Mouse (Mus musculus): ENCODE measurements around the gene Il3ra. TPM values are rescaled to one million over a fixed set of nuclear protein-coding genes. Genes with fewer than 3 reads are reported as not detected.

Il3ra gene
- polyA plus RNA-seq, 1 experiment: 56.9 TPM

DNA sequence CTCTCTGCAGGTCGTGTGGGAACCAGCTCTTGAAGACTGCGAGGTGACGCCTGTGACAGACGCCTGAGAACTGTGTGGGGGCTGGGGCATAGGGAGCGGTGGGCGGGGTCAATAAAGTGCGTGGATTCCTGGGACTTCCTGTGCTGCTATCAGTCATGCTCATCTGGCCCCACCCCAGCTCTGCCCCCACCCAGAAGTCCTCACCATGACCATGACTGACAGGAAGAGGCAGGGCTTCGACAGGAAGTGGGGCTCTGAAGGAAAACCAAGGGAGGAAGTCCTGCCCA, 9.2 kb downstream of the Il3ra start:
- no peak overlapping the region for H3K4me3 ChIP-seq (ENCODE audit: extremely low read depth, insufficient read depth, insufficient read length)
- no peaks in the 10 kb centered on the region for H3K27me3 ChIP-seq (ENCODE audit: control insufficient read depth, insufficient read depth, low read length)
- no peak for TF ChIP-seq CTCF (IDR thresholded peaks at IDR 0.05; ENCODE audit: extremely low read depth, insufficient read depth, insufficient read length, insufficient replicate concordance)
- TF ChIP-seq POLR2A (IDR thresholded peaks at IDR 0.05; ENCODE audit: low read depth, low read length): no peak
- H3K36me3 ChIP-seq (ENCODE audit: control insufficient read depth, insufficient read depth, low read length): no peaks in the 10 kb centered on the region
- no peak overlapping the region for H3K27ac ChIP-seq (ENCODE audit: insufficient read depth, low read length)
- no peak for DNase-seq (ENCODE audit: low read depth in 1 of 2, low spot score in 2 of 2)
- H3K4me1 ChIP-seq (ENCODE audit: control insufficient read depth, insufficient read depth, insufficient read length): no peaks in the 10 kb centered on the region
- 93% methylated on average over 8 of the region's 8 CpGs for WGBS

DNA sequence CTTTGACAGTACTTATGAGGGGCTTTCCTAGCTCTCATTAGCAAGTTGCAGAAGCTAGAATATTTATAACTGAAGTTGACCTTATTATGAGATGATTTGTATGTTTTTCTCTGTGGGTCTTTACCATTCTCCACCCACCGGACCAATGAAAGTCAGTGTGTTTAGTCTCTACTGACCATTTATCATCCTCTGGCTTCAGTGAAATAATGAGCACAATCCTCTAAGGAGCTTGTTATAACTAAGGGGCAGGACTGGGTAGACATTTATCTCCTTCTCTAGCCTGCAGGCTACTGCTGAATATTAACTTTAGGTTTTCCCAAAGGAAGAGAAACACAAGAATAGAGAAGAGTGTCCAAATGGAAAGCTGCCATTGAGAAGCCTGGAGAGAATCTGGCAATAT, 49.5 kb downstream of the Il3ra start:
- no peak for DNase-seq (ENCODE audit: low read depth in 1 of 2, low spot score in 2 of 2)
- Histone ChIP-seq H3K36me3 (ENCODE audit: control insufficient read depth, insufficient read depth, low read length) (no peaks in the 10 kb centered on the region), H3K4me1 (ENCODE audit: control insufficient read depth, insufficient read depth, insufficient read length) (no peaks in the 10 kb centered on the region), H3K27ac (ENCODE audit: insufficient read depth, low read length) (no peak overlapping the region), H3K4me3 (ENCODE audit: extremely low read depth, insufficient read depth, insufficient read length) (no peak overlapping the region), H3K27me3 (ENCODE audit: control insufficient read depth, insufficient read depth, low read length) (no peaks in the 10 kb centered on the region)
- WGBS: 95% methylated on average over 1 of the region's 1 CpGs
- TF ChIP-seq CTCF (IDR thresholded peaks at IDR 0.05; ENCODE audit: extremely low read depth, insufficient read depth, insufficient read length, insufficient replicate concordance) (no peak), POLR2A (IDR thresholded peaks at IDR 0.05; ENCODE audit: low read depth, low read length) (no peak)

DNA sequence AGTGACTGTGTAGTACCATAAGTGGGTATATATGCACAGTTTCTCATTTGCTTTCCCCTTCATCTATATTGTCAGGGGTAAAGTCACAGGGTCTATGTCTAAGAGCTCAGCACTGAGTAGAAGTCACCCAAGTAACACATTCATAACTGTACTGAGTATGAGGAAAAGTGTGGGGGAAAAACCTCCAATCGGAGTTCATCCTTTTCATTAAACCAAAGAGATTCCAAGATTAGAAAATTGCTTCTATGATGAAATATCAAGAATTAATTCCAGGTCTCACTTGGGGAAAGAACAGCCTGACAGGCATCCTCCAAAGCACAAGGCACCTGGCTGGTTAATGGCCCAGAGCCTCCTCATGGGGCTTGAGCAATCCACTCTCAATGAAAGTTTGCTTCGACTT, 54.9 kb downstream of the Il3ra start, which contains the start of gene Olfr721-ps1:
Gene Olfr721-ps1, plus strand, starts transcription at position 301 of the 400 bp plus-strand sequence.
- no peak for TF ChIP-seq CTCF (IDR thresholded peaks at IDR 0.05; ENCODE audit: extremely low read depth, insufficient read depth, insufficient read length, insufficient replicate concordance)
- TF ChIP-seq POLR2A (IDR thresholded peaks at IDR 0.05; ENCODE audit: low read depth, low read length): no peak
- Histone ChIP-seq H3K36me3 (ENCODE audit: control insufficient read depth, insufficient read depth, low read length) (no peaks in the 10 kb centered on the region), H3K4me1 (ENCODE audit: control insufficient read depth, insufficient read depth, insufficient read length) (no peaks in the 10 kb centered on the region), H3K27me3 (ENCODE audit: control insufficient read depth, insufficient read depth, low read length) (no peaks in the 10 kb centered on the region), H3K27ac (ENCODE audit: insufficient read depth, low read length) (no peak within 1 kb of the TSS), H3K4me3 (ENCODE audit: extremely low read depth, insufficient read depth, insufficient read length) (no peak within 1 kb of the TSS)
- DNase-seq (ENCODE audit: low read depth in 1 of 2, low spot score in 2 of 2): no peak
- 82% methylated on average over 2 of the region's 2 CpGs for WGBS

Other genes starting within 250 kb of the Il3ra start
- gene Psmd6, start 225.3 kb upstream of the Il3ra start, polyA plus RNA-seq (2012; rRNA removed): 12.4 and 15.0 TPM in 2 replicates
- gene Olfr720, start 159.4 kb upstream of the Il3ra start, polyA plus RNA-seq (2012; rRNA removed): not detected in 2 replicates
- gene Olfr31, start 23.4 kb upstream of the Il3ra start, polyA plus RNA-seq (2012; rRNA removed): not detected in 2 replicates
- not detected in 2 replicates for gene Olfr721-ps1, start 55.0 kb downstream of the Il3ra start, polyA plus RNA-seq (2012; rRNA removed)